Mouse (Mus musculus): ENCODE measurements around the gene Casp8. TPM values are rescaled to one million over a fixed set of nuclear protein-coding genes. Genes with fewer than 3 reads are reported as not detected.
"Not testable (repeated sequence)": the region's sequence is repeated elsewhere in the genome, so short reads cannot be mapped to it uniquely, and the experiment has no call there.

Gene Casp8
- total RNA-seq, 2 experiments from 2014 or later, result 2.5 to 3.1 TPM

DNA sequence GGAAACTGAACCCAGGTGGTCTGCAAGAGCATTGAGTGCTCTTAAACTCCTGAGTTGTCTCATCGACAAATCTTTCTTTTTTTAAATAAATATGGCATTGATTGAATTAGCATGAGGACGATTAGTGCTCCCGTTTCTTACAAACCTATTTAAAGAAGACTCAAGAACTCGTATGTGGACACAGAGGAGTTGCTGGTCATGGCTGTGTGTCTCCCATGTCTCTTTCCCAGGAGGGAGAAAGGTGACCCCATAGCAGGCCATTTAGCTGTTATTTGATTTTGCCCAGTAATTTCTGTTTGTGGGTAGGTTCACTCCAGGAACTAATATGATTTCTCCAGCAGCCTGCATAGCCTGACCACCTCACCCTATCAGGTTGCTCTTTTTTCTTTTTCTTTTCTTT lies 1.7 kb downstream of the Casp8 start:
- no peak for DNase-seq
- intact Hi-C loops (cut with DNase I), result no loop called here

DNA sequence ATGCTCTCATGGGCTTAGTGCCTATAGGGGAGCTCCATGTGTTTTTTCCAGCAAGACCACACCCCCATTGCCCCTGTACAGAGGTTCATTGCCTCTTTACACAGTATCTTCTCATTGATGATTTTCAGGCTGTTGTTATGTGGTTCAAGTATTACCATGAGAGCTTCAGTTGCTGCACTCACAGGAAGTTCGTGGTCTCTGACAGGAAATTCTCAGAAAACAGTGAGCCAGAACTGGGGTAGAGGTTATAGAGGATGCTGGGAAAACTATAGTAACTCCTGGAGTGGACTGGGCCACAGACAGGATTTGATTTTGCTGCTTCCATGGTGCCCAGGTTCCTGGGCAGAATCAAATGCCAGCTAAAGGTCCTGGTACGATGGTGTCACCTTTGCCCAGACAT lies 2.2 kb downstream of the Casp8 start:
- no peak for DNase-seq
- intact Hi-C loops (cut with DNase I), result no loop called here

DNA sequence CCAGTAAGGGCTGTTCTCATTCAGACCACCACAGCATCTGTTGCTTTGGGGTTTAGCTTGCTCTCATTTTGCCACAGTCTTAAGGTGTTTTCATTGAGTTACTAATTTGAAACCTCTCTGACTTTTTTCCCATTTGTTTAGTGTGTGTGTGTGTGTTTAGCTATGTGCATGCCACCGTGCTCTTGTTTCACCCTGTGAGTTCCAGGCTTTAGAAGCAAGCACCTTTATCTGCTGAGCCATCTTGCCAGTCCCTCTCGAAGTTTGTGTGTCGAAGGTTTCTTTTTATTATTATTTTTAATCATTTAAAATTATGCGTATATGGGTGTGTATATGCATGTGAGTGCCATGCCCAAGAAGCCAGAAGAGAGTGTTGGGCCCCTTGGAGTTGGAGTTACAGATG lies 3.7 kb downstream of the Casp8 start:
- intact Hi-C loops (cut with DNase I), result no loop called here
- no peak for DNase-seq

DNA sequence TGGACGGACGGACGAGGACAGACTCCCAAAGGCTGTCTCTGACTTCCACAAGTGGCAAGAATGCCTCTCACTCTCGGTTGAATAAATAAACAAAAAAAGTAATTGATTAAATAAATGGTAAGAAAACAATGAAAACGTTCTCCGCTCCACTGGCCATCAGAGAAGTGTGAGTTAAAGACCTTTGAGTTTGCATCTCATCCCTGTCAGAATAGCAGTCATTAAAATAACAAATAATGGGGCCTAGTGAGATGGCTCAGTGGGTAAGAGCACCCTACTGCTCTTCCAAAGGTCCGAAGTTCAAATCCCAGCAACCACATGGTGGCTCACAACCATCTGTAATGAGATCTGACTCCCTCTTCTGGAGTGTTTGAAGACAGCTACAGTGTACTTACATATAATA lies 5.5 kb downstream of the Casp8 start:
- intact Hi-C loops (cut with DNase I); DNase-seq: not testable (repeated sequence)

DNA sequence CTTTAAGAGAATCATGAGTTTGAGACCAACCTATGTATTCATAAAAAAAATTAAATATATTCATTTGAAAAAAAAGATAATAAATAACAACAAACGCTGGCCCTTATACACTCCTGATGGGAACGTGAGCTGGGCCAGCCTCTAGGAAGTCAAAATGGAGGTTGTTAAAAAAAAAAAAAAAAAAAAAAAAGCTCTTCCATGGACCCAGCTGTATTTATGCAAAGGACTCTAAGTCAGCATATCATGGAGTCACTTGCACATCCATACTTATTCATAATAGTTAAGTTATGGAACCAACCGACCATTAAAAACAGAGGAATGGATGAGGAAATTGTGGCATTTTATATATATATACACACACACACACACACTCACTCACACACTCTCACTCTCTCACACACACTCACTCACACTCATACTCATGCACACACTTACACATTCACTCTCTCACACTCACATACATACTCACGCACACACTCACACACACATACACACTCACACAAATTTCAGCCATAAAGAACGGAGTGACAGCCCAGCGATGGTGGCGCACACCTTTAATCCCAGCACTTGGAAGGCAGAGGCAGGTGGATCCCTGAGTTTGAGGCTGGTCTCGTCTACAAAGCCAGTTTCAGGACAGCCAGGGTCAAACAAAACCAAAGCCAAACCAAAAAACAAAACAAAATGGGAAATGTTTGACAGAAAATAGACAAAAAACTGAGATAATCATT lies 6.5 kb downstream of the Casp8 start:
- intact Hi-C loops (cut with DNase I), result no loop called here
- DNase-seq, result no peak

DNA sequence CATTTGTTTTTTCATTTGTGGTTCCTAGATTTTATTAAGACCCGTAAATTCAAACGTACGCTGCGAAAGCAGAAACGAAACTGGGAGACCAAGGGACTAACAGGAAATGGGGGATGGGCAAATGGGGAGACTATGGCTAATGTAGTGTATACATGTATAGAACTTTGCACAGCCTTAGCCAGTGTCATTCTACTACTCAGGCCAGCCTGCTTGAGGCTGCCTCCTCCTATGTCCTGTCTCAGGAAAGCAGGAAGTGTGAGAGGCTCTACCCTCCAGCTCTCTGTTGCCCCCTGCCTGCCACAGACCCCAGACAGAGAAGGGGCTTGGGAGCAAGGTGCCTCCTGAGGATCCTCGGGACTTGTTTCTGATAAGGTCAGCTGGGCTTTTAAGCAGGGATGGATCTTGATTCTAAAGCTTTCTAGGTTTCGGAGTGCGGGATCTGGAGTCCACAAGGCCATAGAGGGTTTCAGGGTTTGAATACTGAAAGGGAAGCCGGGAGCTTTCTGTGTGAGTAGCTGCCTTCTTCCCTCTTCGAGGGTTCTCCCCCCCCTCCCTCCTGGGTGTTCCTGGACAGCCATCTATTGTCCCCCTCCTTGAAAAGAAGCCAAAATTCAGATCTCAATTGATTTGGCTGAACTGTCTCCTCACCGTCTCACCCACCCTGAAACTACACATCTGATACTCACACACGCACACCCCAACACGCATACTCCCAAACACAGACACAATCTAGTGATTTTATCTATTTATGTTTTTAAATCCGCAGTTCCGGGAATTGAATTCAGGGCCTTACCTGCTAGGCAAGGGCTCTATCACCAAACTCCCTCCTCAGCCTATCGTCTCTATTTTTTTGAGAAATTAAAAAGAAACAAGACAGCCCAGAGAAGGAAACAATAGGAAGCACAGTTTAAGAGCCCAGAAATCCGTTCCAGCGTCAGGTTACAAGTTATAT lies 7.4 kb downstream of the Casp8 start:
- peak; percentile 39 to 55 for DNase-seq
- intact Hi-C loops (cut with DNase I), result no loop called here

DNA sequence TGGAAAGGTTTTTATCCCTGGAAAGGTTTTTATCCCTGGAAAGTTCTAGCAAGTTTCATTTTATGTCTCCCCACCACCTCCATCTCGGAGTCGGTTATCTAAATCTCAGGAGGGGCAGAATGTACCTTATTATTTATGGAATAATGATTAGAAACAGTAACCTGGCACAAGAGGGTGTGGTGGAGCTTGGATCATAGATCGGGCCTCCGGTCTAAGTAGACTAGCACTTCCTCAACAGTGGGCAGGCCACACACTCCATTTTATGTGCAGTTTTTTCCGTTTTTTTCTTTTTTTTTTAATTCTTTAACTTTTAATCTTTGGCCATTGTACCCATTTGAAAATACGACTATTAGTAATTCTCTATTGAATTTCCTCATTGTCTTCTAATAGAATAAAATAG lies 8.4 kb downstream of the Casp8 start:
- no peak for DNase-seq
- intact Hi-C loops (cut with DNase I), result no loop called here

DNA sequence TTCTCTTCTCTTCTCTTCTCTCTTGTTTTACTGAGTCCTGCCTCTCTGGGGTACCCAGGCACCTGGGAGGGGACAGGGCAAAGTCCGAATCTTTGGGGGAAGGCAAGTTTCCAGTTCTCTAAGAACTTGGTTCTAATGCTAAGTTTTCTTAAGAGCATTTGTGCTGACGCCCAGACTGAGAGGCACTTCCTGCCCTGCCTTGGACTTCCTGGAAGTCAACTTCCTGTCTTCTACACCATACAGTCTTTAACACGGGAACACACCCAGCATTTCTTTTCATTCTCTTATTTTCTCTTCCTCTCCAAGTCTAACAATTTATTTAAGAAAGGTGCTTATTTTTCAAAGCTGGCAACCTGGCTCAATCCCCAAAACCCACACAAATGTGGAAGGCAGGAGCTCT lies 11.5 kb downstream of the Casp8 start:
- DNase-seq, result no peak
- intact Hi-C loops (cut with DNase I), result no loop called here

DNA sequence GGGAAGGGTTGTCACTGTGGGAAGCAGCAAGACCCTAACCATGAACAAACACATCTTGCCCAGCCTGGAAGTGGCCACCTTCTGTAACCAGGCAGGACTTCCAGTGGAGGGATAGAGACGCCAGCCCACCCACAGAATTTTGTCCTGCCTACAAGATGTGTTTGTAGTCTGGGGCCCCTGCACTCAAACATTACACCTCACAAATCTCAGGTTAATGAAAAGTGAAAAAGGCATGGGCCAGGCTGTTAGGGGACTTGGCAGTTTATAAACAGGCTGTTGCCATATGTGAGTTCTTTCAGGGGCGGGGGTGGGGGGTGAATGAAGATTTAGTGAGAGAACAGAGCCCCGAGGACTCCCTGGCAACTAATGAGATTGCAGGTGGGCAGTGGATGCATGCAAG lies 31.1 kb downstream of the Casp8 start:
- intact Hi-C loops (cut with DNase I), result no loop called here
- no peak for DNase-seq

DNA sequence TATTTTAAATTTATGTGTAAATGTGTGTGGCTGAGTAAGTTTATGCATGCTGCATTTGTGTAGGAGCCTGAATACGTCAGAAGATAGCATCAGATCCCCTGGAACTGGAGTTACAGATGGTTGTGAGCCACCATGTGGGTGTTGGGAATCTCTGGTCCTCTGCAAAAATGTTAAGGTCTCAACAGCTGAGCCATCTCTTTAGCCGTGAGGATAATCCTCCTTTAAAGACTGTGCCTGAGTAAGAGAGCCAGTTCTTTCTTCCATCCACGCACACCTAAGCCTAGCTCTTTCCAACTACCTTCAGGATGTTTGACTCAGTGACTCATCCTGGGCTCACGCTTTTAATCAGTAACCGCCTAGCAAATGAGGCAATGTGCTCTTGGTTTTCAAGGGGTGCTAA lies 35.6 kb downstream of the Casp8 start:
- intact Hi-C loops (cut with DNase I), result no loop called here
- DNase-seq, result no peak

DNA sequence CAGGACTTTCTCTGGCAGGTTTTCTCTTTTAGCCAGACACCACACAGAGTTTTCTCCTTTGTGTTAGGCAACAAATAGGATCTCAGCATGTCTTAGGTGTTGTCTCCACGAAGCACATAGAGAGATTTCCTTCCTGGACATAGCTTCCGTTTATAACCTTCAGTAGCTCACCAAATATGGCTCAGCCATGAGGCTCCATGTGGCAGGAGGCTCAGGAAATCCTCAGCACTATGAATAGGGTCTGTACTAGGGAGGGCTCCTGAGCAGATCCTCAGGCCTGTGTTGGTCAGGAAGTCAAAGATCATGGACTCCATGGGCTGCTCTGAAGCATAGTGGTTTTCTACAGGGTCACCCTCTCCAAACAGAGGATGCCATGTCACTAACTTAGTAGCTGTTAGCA lies 37.0 kb downstream of the Casp8 start:
- no peak for DNase-seq
- intact Hi-C loops (cut with DNase I), result no loop called here

DNA sequence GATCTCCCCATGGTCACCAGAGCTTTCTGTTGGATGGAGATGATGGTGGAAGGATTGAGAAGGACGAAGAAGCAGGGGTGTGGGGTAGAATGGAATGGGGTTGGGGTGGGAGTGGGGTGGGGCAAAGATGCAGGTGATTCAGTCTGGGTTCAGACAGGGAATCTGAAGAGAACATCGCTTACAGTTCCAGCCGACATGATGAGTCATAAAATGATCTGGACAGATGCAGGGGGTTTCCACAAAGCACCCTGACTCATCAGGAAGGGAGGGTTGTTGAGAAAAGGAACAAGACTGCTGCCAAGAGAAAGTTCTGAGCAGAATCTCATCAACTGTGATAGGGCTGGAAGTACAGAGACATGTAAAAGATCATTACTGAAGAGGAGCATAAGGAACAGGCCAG lies 61.6 kb downstream of the Casp8 start:
- intact Hi-C loops (cut with DNase I); DNase-seq: not testable (repeated sequence)

DNA sequence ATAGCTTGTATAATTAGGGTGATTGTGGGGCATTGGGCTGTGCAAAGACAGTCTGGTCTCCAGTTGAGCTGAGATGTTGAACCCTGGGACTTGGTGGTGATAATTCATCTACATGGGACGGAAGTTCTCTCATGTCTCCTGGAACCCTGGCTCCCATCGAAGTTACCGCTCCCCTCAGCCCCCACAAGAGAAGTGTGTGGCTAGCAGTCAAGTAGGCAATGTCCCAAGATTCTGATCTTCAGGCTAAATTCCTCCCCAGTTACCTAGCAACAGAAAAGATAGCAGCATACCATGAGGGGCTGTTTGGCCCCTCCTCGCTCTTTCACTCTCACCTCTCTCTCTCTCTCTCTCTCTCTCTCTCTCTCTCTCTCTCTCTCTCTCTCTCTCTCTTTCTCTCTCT lies 64.0 kb downstream of the Casp8 start:
- DNase-seq; intact Hi-C loops (cut with DNase I): not testable (repeated sequence)

DNA sequence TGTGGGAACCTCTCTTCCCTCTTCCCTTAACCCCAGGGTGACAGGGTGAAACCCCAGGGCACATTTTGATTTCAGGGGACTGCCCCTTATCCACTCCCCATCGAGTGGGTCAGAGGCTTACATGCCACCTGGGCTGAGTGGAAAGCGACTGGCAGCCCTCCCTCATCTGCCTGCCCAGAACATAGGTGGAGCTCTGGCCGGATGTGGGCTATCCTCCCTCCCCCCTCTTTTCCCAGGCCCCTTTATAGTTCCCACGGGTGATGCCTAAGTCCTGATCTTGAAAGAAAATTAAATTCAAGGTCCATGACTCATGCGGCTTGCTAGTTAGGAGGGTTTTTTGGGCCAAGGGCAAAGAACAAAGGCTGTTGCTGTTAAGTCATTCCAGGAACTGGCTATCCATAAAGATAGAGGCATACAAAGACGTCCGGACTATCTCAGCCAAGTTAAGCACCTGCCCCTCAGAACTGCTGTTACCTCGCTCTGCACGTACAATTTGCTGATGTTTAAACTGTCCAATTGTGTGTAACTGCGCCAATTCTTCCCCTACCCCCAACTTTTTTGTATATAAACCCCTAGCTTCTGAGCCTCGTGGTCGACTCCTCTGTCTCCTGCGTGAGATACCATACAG lies 64.7 kb downstream of the Casp8 start:
- intact Hi-C loops (cut with DNase I); DNase-seq: not testable (repeated sequence)

DNA sequence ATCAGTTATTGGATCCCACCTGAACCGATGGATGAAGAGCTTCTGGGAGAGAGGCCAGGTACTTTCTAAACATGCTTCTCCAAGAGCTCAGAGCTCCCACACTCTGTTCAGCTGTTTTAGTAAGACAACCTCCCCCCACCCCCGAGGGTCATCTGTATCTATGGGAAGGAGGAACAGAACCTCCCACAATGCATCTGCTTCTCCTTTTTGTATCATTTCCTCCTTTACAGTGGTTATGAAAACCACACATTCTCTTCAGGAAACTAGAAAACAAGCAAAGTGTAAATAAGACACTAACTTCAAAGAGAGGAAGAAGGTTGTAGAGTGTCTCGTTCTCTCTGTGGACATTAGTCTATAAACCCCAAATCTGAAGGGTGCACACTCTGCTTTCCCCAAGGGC lies 65.4 kb downstream of the Casp8 start:
- intact Hi-C loops (cut with DNase I); DNase-seq: not testable (repeated sequence)

DNA sequence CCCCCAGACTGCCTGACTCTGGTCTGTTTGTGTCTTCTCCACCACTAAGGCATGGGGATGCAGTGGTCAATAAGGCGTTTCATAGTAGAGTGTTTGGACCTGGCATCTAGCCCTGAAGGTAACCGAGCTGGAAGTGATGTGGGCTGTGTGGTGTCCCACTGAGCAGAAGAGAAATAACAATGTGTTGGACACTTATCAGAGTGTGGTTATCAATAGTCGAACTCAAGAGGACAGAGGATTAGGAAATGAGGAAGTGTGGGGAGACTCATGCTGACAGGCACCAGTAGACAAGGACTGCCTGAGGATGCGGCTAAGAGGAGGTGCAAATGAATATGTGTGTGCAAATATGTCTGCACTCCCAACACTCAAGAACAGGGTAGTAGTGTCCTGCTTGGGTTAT lies 81.3 kb downstream of the Casp8 start:
- intact Hi-C loops (cut with DNase I); DNase-seq: not testable (repeated sequence)

DNA sequence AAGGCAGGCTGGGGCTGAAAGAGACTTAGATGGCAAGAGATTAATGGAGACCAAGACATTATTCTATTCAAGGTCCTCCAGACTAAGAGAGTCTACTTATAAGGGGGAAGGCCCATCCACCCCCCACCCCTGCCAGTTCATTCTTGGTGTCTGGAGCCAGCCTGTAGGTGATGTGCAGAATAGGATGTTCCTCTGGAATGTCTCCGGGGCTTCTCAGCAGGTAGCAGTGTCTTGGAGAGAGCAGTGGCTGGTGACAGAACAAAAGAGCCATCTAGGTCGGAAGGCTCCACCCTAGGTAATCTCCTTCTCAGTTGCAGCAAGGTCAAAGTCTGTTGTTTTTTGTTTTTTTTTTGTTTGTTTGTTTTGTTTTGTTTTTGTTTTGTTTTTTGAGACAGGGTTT lies 84.1 kb downstream of the Casp8 start:
- DNase-seq; intact Hi-C loops (cut with DNase I): not testable (repeated sequence)

DNA sequence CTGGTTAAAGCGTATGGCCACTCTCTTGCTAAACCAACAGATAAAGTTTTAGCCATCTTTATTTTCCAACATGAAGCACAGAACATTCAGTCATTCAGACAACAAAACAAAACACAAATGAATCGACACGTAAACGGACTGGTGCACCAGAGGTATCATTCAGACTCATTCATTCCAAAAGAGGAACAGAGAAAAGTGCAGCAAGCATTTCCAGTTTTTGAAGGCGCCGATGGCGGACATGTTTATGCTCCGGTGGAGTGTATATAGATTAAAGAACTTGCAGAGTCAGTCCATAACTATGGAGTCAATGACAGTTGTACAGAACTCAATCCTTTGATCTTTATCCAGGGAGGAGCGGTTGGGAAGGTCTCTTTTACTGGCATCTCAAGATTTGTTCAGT lies 88.1 kb downstream of the Casp8 start:
- intact Hi-C loops (cut with DNase I); DNase-seq: not testable (repeated sequence)

DNA sequence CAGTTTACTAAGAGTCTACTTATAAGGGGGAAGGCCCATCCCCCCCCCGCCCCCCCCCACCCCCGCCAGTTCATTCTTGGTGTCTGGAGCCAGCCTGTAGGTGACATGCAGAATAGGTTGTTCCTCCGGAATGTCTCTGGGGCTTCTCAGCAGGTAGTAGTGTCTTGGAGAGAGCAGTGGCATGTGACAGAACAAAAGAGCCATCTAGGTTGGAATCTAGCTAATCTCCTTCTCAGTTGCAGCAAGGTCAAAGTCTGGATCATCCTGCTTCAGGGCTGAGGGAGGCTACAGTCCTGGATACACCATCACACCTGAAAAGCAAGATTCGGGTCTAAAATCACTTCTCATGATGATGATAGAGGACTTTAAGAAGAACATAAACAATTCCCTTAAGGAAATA lies 90.5 kb downstream of the Casp8 start:
- no peak for DNase-seq
- intact Hi-C loops (cut with DNase I), result no loop called here

DNA sequence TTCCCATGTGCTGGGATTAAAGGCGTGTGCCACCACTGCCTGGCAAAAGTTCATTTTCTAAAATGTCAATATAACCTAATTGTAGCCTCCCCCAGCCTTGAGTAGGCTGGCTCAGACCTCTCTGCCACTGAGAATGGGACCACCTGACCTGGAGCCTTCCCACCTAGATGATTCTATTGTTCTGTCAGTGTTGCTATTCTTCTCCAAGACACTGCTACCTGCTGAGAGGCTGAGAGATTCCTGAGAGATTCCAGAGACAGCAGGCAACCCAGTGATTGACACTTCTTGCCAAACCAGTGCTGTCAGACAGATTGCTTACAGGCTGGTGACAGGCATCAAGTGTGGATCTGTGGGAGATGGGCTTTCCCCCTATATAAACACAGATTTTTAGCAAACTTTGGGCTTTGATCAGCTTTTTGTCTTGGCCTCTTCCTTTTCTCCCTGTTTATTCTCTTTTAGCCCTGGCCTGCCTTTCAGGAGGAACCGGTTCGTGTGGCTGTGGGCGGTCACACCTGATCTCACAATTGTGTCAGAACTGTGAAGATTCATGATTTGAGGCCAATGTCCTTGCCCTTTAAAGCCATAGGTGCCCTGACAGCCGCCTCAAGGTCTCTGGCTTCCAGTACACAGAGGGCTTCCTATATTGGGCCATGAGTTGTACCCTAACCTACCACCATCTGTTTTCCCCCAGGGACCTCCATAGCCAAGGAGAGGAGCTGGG lies 94.8 kb downstream of the Casp8 start:
- DNase-seq, result no peak
- intact Hi-C loops (cut with DNase I), result no loop called here

All from gastrocnemius, postnatal 36 days (tissue).